Mouse (Mus musculus): ENCODE measurements around the gene Ifitm2.

Ifitm2 gene

DNA sequence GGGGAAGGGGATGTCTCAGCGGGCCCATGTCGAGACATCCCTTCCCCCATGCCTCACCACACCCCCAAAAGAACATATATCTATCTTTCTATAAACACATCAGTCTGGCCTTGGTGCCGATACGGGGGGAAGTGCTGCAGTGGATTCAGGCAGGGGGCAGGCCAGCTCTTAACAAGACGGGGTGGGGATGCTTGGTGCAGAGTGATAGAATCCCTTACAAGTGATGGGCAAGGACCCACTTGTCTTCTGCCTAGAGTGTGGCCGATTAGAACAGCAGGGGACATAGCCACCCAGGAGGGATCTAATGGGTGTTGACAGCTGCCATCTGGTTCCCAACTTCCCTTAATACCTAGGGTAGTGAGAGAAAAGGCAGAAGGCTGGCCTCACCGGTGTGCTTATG lies 15.1 kb upstream of the Ifitm2 start:
- intact Hi-C loops (cut with DNase I), result loop anchor here (5.0 kb wide), 1 partner anchor 36 kb away; no protein-coding TSS in a partner anchor

DNA sequence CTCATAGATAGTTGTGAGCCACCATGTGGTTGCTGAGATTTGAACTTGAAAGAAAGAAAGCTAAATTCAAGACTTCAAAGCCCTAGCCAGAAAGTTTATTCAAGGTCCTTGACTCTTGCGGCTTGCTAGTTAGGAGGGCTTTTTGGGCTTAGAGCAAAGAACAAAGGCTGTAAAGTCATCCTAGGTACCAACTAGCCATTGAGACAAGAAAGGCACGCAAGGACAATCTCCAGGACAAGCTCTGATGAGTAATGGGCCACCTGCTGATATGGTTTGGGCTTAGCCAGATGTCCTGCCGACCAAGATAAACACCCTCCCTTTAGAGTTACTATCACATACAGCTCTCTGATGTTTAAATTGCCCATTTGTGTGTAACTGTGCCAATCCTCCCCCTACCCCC lies 12.9 kb upstream of the Ifitm2 start:
- intact Hi-C loops (cut with DNase I), result loop anchor here (10.0 kb wide), 1 partner anchor 124 kb away; the partner anchor contains the start of genes Odf3 and Scgb1c1

GRCm38 (mm10) chr7:140967862-140968591 lies 12.2 kb upstream of the Ifitm2 start:
- intact Hi-C loops (cut with DNase I), result loop anchor here (10.0 kb wide), 1 partner anchor 123 kb away; the partner anchor contains the start of genes Odf3 and Scgb1c1

DNA sequence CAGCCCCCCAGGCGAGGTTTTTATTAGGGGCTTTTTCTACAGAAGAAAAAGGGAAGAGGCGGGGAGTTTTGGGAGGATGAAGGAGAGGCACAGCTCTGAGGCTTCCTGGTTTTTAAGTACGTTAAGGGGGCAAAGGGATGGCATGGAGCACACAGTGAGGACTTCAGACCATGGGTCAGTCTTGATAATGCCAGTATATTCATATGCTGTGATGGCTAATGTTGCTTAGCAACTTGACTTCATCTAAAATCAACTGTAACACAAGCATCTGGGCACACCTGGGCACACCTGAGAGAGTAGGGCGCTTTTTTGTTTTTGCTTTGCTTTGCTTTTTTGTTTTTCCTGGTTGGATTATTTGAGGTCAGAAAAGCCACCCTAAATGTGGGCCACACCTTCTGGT lies 11.1 kb upstream of the Ifitm2 start, which contains the start of gene Ifitm1:
TSS of gene Ifitm1 (plus strand) at position 301 of the 400 bp plus-strand sequence.
- intact Hi-C loops (cut with DNase I), result loop anchor here (10.0 kb wide), 1 partner anchor 122 kb away; the partner anchor contains the start of genes Odf3 and Scgb1c1

DNA sequence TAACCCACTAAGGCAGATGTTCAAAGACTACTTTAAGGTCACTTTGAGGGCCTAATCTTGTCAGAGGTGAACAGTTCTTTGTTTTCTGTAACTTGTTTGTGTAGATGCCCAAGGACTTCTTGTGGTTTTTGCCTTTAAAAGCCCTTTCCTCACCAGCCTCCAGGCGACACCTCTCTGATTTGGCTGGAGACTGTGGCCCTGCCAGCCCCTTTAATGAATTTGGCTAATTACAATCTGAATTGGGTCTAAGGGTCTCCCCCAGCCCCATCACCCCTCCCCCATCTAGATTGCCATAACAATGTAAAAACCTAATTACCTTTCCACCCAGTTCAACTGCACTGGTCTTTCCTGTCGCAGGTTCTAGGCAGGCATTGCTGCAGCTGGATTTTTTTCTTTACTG lies 6.9 kb upstream of the Ifitm2 start:
- intact Hi-C loops (cut with DNase I), result loop anchor here (10.0 kb wide), 1 partner anchor 118 kb away; the partner anchor contains the start of genes Odf3 and Scgb1c1

GRCm38 (mm10) chr7:140961416-140961815 lies 5.6 kb upstream of the Ifitm2 start:
- intact Hi-C loops (cut with DNase I), result loop anchor here (10.0 kb wide), 1 partner anchor 117 kb away; the partner anchor contains the start of genes Odf3 and Scgb1c1

- intact Hi-C loops (cut with DNase I), result loop anchor here (10.0 kb wide), 1 partner anchor 115 kb away; the partner anchor contains the start of genes Odf3 and Scgb1c1
Observed at GRCm38 (mm10) chr7:140960026-140960425, 4.2 kb upstream of the Ifitm2 start.

DNA sequence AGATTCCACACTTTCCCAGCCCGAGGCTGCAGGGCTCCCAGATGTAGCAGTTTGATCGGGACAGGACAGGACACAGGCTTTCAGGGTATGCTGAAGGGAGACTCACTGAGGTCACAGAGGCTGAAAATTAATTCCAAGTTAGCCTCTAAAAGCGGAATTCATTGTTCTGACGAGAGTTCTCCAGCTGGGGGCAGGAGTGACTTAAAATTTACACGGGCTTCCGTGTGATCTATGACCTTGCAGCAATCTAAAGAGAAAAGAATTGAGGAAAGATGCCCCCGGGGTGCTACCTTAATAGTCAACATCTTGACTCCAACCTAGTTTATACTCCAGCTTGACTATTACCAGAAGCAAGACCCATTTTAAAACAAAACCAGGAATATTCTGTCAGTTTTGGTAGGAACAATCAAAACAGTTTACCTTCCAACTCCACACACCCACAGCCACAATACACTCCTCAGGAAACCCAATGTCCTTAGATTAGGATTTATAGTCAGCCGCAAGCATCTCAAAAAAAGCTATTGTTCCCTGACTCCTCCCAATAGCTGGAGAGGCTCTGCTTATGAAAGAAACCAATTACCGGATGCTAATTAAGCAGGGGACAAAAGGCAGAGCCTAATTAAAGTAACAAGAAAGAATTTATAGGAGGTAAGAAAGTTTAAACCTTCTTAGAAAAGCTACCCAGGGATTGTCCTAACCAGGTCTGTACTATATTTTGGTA lies 3.6 kb upstream of the Ifitm2 start:
- intact Hi-C loops (cut with DNase I), result loop anchor here (2.0 to 5.0 kb wide), 2 partner anchors 48 to 89 kb away; no protein-coding TSS in a partner anchor

GRCm38 (mm10) chr7:140956556-140956869 lies 726 bp upstream of the Ifitm2 start:
- intact Hi-C loops (cut with DNase I), result loop anchor here (5.0 kb wide), 1 partner anchor 51 kb away; no protein-coding TSS in a partner anchor

DNA sequence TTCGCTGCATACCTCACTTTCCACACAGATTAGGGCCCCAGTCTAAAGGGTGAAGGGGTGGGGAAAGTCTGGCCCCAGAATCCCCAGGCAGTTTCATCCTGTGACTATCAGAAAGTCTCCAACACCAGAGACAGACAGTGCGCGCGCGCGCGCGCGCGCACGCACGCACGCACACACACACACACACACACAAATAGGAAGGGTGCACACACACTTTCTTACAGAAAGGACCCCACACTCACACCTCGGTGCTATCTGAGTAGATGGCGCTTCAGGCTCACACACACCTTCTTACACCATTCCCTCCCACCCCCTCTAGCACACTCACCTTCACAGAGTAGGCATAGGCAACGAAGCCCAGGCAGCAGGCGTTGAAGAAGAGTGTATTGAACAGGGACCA lies 445 bp downstream of the Ifitm2 start:
- intact Hi-C loops (cut with DNase I), result loop anchor here (5.0 kb wide), 1 partner anchor 52 kb away; no protein-coding TSS in a partner anchor

GRCm38 (mm10) chr7:140954733-140955071 lies 1.1 kb downstream of the Ifitm2 start:
- intact Hi-C loops (cut with DNase I), result loop anchor here (5.0 kb wide), 1 partner anchor 53 kb away; no protein-coding TSS in a partner anchor

- intact Hi-C loops (cut with DNase I), result no loop called here
Observed at GRCm38 (mm10) chr7:140953800-140954732, 1.7 kb downstream of the Ifitm2 start.

GRCm38 (mm10) chr7:140953133-140953532 lies 2.7 kb downstream of the Ifitm2 start:
- intact Hi-C loops (cut with DNase I), result no loop called here

GRCm38 (mm10) chr7:140952441-140952840 lies 3.3 kb downstream of the Ifitm2 start:
- intact Hi-C loops (cut with DNase I), result no loop called here

DNA sequence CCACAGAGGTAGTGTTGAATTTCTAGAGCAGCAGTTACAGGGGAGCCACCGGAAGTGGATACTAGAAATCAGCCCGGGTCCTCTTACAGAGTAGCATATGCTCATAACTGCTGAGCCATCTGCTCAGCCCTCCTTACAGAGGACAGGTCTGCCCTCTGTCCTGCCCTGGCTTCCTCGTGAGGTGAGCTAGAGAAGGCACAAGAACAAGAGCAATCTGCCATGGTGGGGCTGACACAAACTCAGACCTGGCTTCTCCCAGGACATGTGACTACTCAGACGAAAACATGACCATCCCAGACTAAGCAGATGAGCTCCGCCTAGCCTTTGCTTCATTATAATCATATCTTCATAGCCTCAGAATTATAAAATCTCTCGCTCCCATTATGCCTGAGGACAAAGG lies 4.0 kb downstream of the Ifitm2 start:
- intact Hi-C loops (cut with DNase I), result no loop called here

DNA sequence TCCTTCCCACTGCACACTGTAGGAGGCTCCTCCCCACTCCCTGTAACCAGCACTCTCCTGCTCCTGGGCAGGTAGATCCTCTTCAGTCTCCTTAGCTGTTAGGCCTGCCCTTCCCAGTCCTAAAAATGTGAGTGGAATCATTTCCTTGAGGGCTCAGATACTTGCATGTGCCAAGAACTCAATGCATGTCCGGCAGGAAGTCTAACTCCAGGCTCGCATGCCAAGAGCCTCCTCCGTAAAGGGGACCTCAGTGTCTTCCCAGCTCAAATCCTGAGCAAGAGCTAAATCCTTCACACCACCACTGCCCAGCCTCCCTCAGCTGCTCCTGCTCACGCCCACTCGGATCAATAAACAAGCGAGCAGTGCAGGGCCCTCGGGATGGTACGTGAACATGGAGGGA lies 4.7 kb downstream of the Ifitm2 start:
- intact Hi-C loops (cut with DNase I), result no loop called here

- intact Hi-C loops (cut with DNase I), result loop anchor here (10.0 kb wide), 1 partner anchor 215 kb away; no protein-coding TSS in a partner anchor
Observed at GRCm38 (mm10) chr7:140949824-140950530, 5.8 kb downstream of the Ifitm2 start, which contains the start of gene Ifitm5. TSS of gene Ifitm5 (minus strand) at chr7:140950291.

DNA sequence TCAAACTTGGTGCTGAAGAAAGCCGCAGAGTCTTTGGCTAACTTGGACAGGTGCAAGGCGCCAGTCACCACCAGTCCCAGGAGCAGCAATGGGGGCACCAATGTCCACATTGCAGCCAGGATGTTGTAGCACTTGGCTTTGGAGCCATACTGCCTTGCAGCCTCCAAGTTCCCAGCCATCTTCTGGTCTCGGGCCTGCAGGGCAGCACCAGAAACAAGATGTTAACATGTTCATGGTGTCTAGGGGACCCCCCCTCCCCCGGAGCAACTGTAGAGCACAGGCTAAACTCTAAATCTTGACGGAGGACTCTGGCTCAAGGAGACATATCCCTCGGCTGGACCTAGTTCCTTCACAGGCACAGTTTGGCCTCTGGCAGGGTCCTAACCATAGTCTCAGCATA lies 6.5 kb downstream of the Ifitm2 start:
- intact Hi-C loops (cut with DNase I), result loop anchor here (10.0 kb wide), 1 partner anchor 216 kb away; no protein-coding TSS in a partner anchor

DNA sequence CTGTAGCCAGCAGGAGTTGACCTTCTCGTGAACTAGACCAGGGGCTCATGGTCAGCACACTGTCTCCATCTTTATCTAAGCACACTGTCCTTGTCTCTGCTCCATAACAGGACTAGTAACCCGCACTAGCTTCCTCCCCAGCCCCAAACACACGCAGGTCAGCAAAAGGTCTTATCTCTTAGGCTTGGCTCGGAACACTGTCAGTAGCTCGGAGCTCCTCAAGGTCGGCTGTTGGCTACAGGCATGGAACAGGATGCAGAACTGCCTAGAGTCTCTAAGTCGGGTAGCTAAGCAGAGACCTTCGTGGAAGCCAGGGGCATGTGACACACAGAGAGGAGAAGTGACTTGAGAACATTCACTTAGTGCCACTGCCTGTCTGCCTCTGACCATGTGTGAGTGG lies 7.6 kb downstream of the Ifitm2 start:
- intact Hi-C loops (cut with DNase I), result loop anchor here (10.0 kb wide), 1 partner anchor 217 kb away; no protein-coding TSS in a partner anchor

GRCm38 (mm10) chr7:140946980-140947379 lies 8.8 kb downstream of the Ifitm2 start:
- intact Hi-C loops (cut with DNase I), result loop anchor here (10.0 kb wide), 1 partner anchor 218 kb away; no protein-coding TSS in a partner anchor

Measured in adrenal gland (tissue).